Mouse (Mus musculus) stomach, postnatal 0 days (tissue): ENCODE measurements around the gene Sphk1. TPM values are rescaled to one million over a fixed set of nuclear protein-coding genes. Genes with fewer than 3 reads are reported as not detected.
A peak's percentile ranks its signal among the peaks of the same experiment; 100 is the strongest.

Source experiments
- ATAC-seq: fragments of 200-750 bp; cut with Nextera tagmentation; 2 replicates; pipeline ENCODE4 v1.8.0; 2017; ENCODE audit not compliant: low FRiP score, low TSS enrichment
- DNase-seq: peaks from one replicate; pipeline ENCODE4 v3.0.0-alpha.2; 2016; ENCODE audit warnings: low spot score
- H3K27ac ChIP-seq: fragments of 300-500 bp; sonication (generic); replicated peaks from 2 replicates; pipeline ENCODE4 v1.5.1; 2014; ENCODE audit warnings: mild to moderate bottlenecking, control low read depth
- H3K27me3 ChIP-seq: fragments of 300-500 bp; sonication (generic); 2 replicates; pipeline ENCODE4 v1.6.1; 2014; ENCODE audit warnings: low read length; ENCODE audit not compliant: control insufficient read depth, insufficient read depth
- H3K36me3 ChIP-seq: fragments of 300-500 bp; sonication (generic); 2 replicates; pipeline ENCODE4 v1.6.1; 2014; ENCODE audit warnings: low read length, mixed read lengths; ENCODE audit not compliant: control insufficient read depth, insufficient read depth
- H3K4me1 ChIP-seq: fragments of 300-500 bp; sonication (generic); replicated peaks from 2 replicates; pipeline ENCODE4 v1.6.1; 2014; ENCODE audit warnings: antibody characterized with exemption; ENCODE audit not compliant: control insufficient read depth, insufficient read depth
- H3K4me2 ChIP-seq: fragments of 300-500 bp; sonication (generic); replicated peaks from 2 replicates; pipeline ENCODE4 v1.6.1; 2014; ENCODE audit warnings: low read depth, mild to moderate bottlenecking, control low read depth, moderate library complexity
- H3K4me3 ChIP-seq: fragments of 300-500 bp; sonication (generic); 2 replicates; pipeline ENCODE4 v1.5.1; 2014; ENCODE audit warnings: low read depth, low read length, control low read depth
- H3K9ac ChIP-seq: fragments of 300-500 bp; sonication (generic); 2 replicates; pipeline ENCODE4 v1.6.1; 2014; ENCODE audit warnings: mild to moderate bottlenecking, low read length, control low read depth, mixed read lengths
- H3K9me3 ChIP-seq: fragments of 300-500 bp; sonication (generic); 2 replicates; pipeline ENCODE4 v1.6.1; 2016; ENCODE audit warnings: low read length; ENCODE audit not compliant: control insufficient read depth
- CTCF ChIP-seq: IDR thresholded peaks from 2 replicates; pipeline ENCODE4 v1.5.1; 2016; ENCODE audit warnings: antibody characterized with exemption, low read depth, mild to moderate bottlenecking, moderate library complexity
- EP300 ChIP-seq: optimal IDR thresholded peaks from 2 replicates; pipeline ENCODE3; 2016; ENCODE audit warnings: antibody characterized with exemption
- WGBS: fragments of 180-500 bp; shearing (Covaris S2); extraction: QIAGEN DNeasy Blood & Tissue Kit; methylation state at CpG from one replicate; pipeline ENCODE4 v1.1.7; 2014; 5-methylcytosine and 5-hydroxymethylcytosine counted together
- polyA plus RNA-seq: library from polyadenylated mRNA; unstranded; fragments of >200 nt; fragmentation: Nextera tagmentation; extraction: Ambion mirVana; gene quantifications from 2 replicates; pipeline ENCODE4 v1.2.1, GENCODE M21; 2015

The Sphk1 gene
- polyA plus RNA-seq, 1 experiment from 2014 or later, result 7.9 TPM

DNA sequence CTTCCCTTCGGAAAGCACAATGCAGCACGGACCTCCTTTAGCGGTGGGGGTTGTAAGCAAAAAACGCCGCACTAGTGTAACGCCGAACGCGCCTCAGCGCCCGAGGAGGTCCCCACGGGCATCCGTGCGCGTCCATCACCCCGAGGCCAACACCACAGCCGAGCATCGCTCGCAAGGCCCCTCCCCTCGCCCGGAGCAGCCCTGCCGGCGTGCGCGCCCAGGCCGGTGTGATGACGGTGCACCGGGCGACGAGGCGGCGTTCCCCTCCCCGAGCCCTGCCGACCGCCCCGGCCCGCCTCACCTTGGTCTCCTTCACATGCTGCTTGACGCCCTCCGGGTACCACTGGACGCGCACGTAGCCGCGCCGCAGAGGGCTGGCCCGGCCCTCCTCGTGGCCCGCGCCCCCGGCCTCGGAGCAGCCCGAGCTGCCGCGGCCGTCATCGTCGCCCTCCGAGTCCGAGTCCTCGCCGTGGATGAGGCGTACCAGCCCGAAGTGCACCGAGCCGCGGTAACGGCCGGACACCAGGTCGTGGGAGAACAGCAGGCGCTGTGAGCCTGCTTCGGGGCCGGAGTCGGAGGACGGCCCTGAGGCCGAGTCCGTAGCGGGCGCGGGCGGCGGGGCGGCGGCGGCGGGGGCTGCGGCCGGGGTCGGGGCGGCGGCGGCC lies 50.1 kb downstream of the Sphk1 start:
- Histone ChIP-seq H3K9ac (peak overlapping the region; percentile 85), H3K4me3 (peak overlapping the region; percentile 80), H3K4me2 (peak overlapping the region; percentile 90), H3K36me3 (no peaks in the 10 kb centered on the region), H3K9me3 (no peaks in the 10 kb centered on the region), H3K27ac (peak overlapping the region; percentile 80), H3K4me1 (no peaks in the 10 kb centered on the region), H3K27me3 (no peaks in the 10 kb centered on the region)
- no peak for TF ChIP-seq EP300
- TF ChIP-seq CTCF, result no peak
- ATAC-seq, result peak; percentile 75
- WGBS, result under 1% methylated on average over 60 of the region's 91 CpGs
- DNase-seq, result peak; percentile 66

DNA sequence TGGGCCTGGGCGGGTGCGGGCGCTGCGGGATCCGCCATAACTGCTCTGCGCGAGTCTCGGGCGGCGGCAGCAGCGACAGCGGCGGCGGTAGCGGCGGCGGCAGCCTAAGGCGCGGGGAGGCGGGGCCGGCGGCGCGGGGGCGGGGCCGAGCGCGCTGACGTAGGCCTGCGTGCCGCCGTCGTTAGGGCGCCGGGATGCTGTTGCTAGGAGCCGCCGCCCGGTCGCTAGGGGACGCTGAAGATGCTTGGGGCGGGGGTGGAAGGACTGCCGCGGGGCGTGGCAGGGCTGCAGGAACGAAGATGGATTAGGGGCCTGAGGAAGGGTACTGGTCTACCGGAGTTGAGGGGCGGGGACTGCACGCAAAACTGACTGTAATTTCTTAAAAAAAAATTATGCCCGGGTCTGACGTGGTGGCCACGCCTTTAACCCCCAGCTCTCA lies 50.7 kb downstream of the Sphk1 start, which contains the start of gene Ube2o:
Gene Ube2o, minus strand, starts transcription at position 72 of the 439 bp plus-strand sequence.
- H3K36me3 ChIP-seq, result no peaks in the 10 kb centered on the region
- no peaks in the 10 kb centered on the region for H3K27me3 ChIP-seq
- ATAC-seq, result peak; percentile 91
- 2% methylated on average over 24 of the region's 51 CpGs for WGBS
- TF ChIP-seq CTCF (peak; percentile 64), EP300 (no peak)
- H3K9ac ChIP-seq, result peak within 1 kb of the TSS; percentile 85
- H3K9me3 ChIP-seq, result no peaks in the 10 kb centered on the region
- peak; percentile 87 for DNase-seq
- peak within 1 kb of the TSS; percentile 90 for H3K4me2 ChIP-seq
- no peaks in the 10 kb centered on the region for H3K4me1 ChIP-seq
- H3K4me3 ChIP-seq, result peak within 1 kb of the TSS; percentile 80
- H3K27ac ChIP-seq, result peak within 1 kb of the TSS; percentile 80

- TF ChIP-seq CTCF (no peak), EP300 (no peak)
- Histone ChIP-seq H3K27me3 (no peaks in the 10 kb centered on the region), H3K27ac (no peak overlapping the region), H3K9ac (no peak overlapping the region), H3K4me2 (no peak overlapping the region), H3K36me3 (no peaks in the 10 kb centered on the region), H3K4me1 (no peaks in the 10 kb centered on the region), H3K4me3 (no peak overlapping the region), H3K9me3 (no peaks in the 10 kb centered on the region)
- ATAC-seq, result no peak
- WGBS, result 69% methylated on average over 6 of the region's 6 CpGs
- no peak for DNase-seq
Measured at GRCm38 (mm10) chr11:116585682-116586081, 55.0 kb downstream of the Sphk1 start.

Other genes with a start within 250 kb of the Sphk1 start
- 0.68 and 0.76 TPM in 2 replicates for gene Galr2, start 250.0 kb upstream of the Sphk1 start, polyA plus RNA-seq
- 42.3 and 43.9 TPM in 2 replicates for gene Exoc7, start 223.7 kb upstream of the Sphk1 start, polyA plus RNA-seq
- gene Foxj1, start 195.5 kb upstream of the Sphk1 start, polyA plus RNA-seq, result 0.19 and 0.40 TPM in 2 replicates
- 2.8 and 3.0 TPM in 2 replicates for gene Rnf157, start 117.9 kb upstream of the Sphk1 start, polyA plus RNA-seq
- 35.4 and 35.7 TPM in 2 replicates for gene Ubald2, start 96.8 kb upstream of the Sphk1 start, polyA plus RNA-seq
- 0.08 and 0.16 TPM in 2 replicates for gene Qrich2, start 64.7 kb upstream of the Sphk1 start, polyA plus RNA-seq
- gene Prpsap1, start 36.7 kb upstream of the Sphk1 start, polyA plus RNA-seq, result 94.0 and 97.1 TPM in 2 replicates
- gene Ube2o, start 50.5 kb downstream of the Sphk1 start, polyA plus RNA-seq, result 4.7 and 5.3 TPM in 2 replicates
- gene Aanat, start 55.5 kb downstream of the Sphk1 start, polyA plus RNA-seq, result 0.10 TPM in 1 of 2 replicates, not detected in the other
- 5.7 and 6.1 TPM in 2 replicates for gene Rhbdf2, start 96.1 kb downstream of the Sphk1 start, polyA plus RNA-seq
- gene Prcd, start 122.6 kb downstream of the Sphk1 start, polyA plus RNA-seq, result 2.6 and 2.7 TPM in 2 replicates
- 22.1 and 22.2 TPM in 2 replicates for gene Cygb, start 123.4 kb downstream of the Sphk1 start, polyA plus RNA-seq
- not detected in 2 replicates for gene St6galnac1, start 244.6 kb downstream of the Sphk1 start, polyA plus RNA-seq